Comparison of ENCODE assay signal across 18 mouse cellular contexts in the genomic region with DNA sequence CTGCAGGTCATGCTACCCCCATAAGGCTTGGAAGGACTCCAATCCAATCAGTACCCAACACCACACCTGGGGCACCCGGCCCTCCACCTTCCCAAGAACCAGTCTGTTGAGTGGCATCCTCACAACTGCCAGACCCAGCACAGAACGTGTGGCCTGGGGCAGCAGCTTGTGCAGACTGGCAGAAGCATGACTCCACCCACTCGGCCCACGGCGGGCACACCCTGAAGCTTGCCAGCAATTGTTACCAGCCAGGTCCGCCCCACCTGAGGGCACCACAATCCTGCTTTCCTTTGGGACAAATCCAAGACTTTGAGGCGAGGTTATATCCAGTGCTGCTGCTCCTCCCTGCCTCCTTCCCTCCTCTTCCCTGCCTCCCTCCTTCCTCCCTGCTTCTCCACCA. TPM values are rescaled to one million over a fixed set of nuclear protein-coding genes. Genes with fewer than 3 reads are reported as not detected.
DNase-seq lines count a peak whose midpoint lies in the region; ATAC-seq and TF ChIP-seq lines count a peak whose summit lies in the region.
"Had no signal": no experiment of that assay in that cellular context is flagged by ENCODE, and none has a peak within 500 bp of the region (broad histone marks: within the 10 kb centered on the region; RNA-seq: fewer than 3 reads in every experiment).

No protein-coding gene starts in this region.

- no peaks in the 10 kb centered on the region for H3K9me3 ChIP-seq in lung, postnatal 0 days (ENCODE audit: low read length)
- no peaks in the 10 kb centered on the region for H3K9me3 ChIP-seq in embryonic facial prominence, embryonic 15.5 days (replicated peaks)
- H3K9me3 ChIP-seq in limb, embryonic 15.5 days = no peaks in the 10 kb centered on the region

- DNase-seq in cerebellum, adult 11-12 months = peak; percentile 69
- DNase-seq in cerebellum, postnatal 4 days (ENCODE audit: low spot score in 2 of 2) = no peak
- DNase-seq in lung, postnatal 0 days (ENCODE audit: low spot score) = peak; percentile 21
- DNase-seq in lung, postnatal 10 days = no peak
- no peak for DNase-seq in adrenal gland, postnatal 25 days
- DNase-seq: adrenal gland, adult 2 months; gastrocnemius, adult 2 months; heart, postnatal 36 days; lung, embryonic 14.5 days had no signal

- no peak overlapping the region for H3K27ac ChIP-seq in lung, postnatal 0 days (ENCODE audit: low read length)
- H3K27ac ChIP-seq in embryonic facial prominence, embryonic 15.5 days (replicated peaks) = peak overlapping the region; percentile 53; the same call in 1 of the 2 replicates
- H3K27ac ChIP-seq in limb, embryonic 15.5 days = 0 out of 2 replicates have a peak overlapping the region, but pooled peaks have one; percentile 98
- H3K27ac ChIP-seq: gastrocnemius, adult 2 months had no signal

- no peak overlapping the region for H3K9ac ChIP-seq in lung, postnatal 0 days (replicated peaks; ENCODE audit: low read depth)
- H3K9ac ChIP-seq in embryonic facial prominence, embryonic 15.5 days = no peak overlapping the region
- H3K9ac ChIP-seq in limb, embryonic 15.5 days = no peak overlapping the region
- H3K9ac ChIP-seq: lung, embryonic 14.5 days had no signal

- whole genome bisulfite sequencing in lung, postnatal 0 days = 66% methylated on average over 7 of the region's 7 CpGs
- 47% methylated on average over 7 of the region's 7 CpGs for WGBS in embryonic facial prominence, embryonic 15.5 days
- WGBS in limb, embryonic 15.5 days = 52% methylated on average over 7 of the region's 7 CpGs

- H3K27me3 ChIP-seq in lung, postnatal 0 days (replicated peaks; ENCODE audit: insufficient read depth, low read length) = no peaks in the 10 kb centered on the region
- no peaks in the 10 kb centered on the region for H3K27me3 ChIP-seq in embryonic facial prominence, embryonic 15.5 days
- H3K27me3 ChIP-seq in limb, embryonic 15.5 days = no peaks in the 10 kb centered on the region

- no peak for TF ChIP-seq EP300 in lung, postnatal 0 days (IDR thresholded peaks at IDR 0.05)

- H3K4me1 ChIP-seq in lung, postnatal 0 days (ENCODE audit: insufficient read depth, low read depth, low read length) = peaks cover 21% of the 10 kb centered on the region; the same call in 1 of the 2 replicates
- H3K4me1 ChIP-seq in embryonic facial prominence, embryonic 15.5 days = peaks cover 81% of the 10 kb centered on the region
- H3K4me1 ChIP-seq in limb, embryonic 15.5 days = peaks cover 89% of the 10 kb centered on the region

- no peak for ATAC-seq in lung, postnatal 0 days
- no peak for ATAC-seq in embryonic facial prominence, embryonic 15.5 days (ENCODE audit: insufficient number of reproducible peaks, low FRiP score, low TSS enrichment, low read depth)
- ATAC-seq in limb, embryonic 15.5 days (ENCODE audit: insufficient number of reproducible peaks, low FRiP score, low TSS enrichment, low read depth) = no peak
- no peak for ATAC-seq in megakaryocyte-erythroid progenitor cell, adult 5-6 weeks (replicated peaks; ENCODE audit: low FRiP score, low TSS enrichment, poor library complexity, severe bottlenecking)

- no peaks in the 10 kb centered on the region for H3K36me3 ChIP-seq in lung, postnatal 0 days (ENCODE audit: insufficient read depth, low read length)
- no peaks in the 10 kb centered on the region for H3K36me3 ChIP-seq in embryonic facial prominence, embryonic 15.5 days
- H3K36me3 ChIP-seq in limb, embryonic 15.5 days = no peaks in the 10 kb centered on the region

- H3K4me3 ChIP-seq in lung, postnatal 0 days (ENCODE audit: low read depth, low read length) = no peak overlapping the region
- no peak overlapping the region for H3K4me3 ChIP-seq in embryonic facial prominence, embryonic 15.5 days (replicated peaks)
- H3K4me3 ChIP-seq in limb, embryonic 15.5 days = no peak overlapping the region
- H3K4me3 ChIP-seq: gastrocnemius, adult 2 months had no signal

- no peak for TF ChIP-seq CTCF in lung, postnatal 0 days (IDR thresholded peaks at IDR 0.05)

- H3K4me2 ChIP-seq in lung, postnatal 0 days (replicated peaks; ENCODE audit: low read depth, low read length) = no peak overlapping the region
- no peak overlapping the region for H3K4me2 ChIP-seq in embryonic facial prominence, embryonic 15.5 days (replicated peaks)
- H3K4me2 ChIP-seq in limb, embryonic 15.5 days = no peak overlapping the region
- H3K4me2 ChIP-seq: lung, embryonic 14.5 days had no signal

RNA-seq across cellular contexts. Expression of gene Ptprs, which starts 11.5 kb away (rescaled TPM):
- polyA plus RNA-seq in lung, postnatal 0 days (2015; fragmentation: Nextera tagmentation; extraction: Ambion mirVana) = 25.6 and 29.6 TPM in 2 replicates
- polyA plus RNA-seq in embryonic facial prominence, embryonic 15.5 days (2015; fragmentation: Nextera tagmentation; extraction: Ambion mirVana) = 116 and 118 TPM in 2 replicates
- 85.4 and 96.3 TPM in 2 replicates for polyA plus RNA-seq in limb, embryonic 15.5 days (2015; fragmentation: Nextera tagmentation; extraction: Ambion mirVana)
- total RNA-seq in megakaryocyte-erythroid progenitor cell, adult 5-6 weeks (2014; fragmentation: Nextera tagmentation) = 55.7 and 65.0 TPM in 2 replicates
- total RNA-seq in megakaryocyte-erythroid progenitor cell, adult 5-6 weeks (2017) = 36.6 and 48.3 TPM in 2 replicates
- total RNA-seq in adrenal gland, postnatal 25 days (2021) = 165 and 222 TPM in 2 replicates

RNA-seq across cellular contexts. Expression of gene Znrf4, which starts 47.4 kb away (rescaled TPM):
- not detected in 2 replicates for polyA plus RNA-seq in lung, postnatal 0 days (2015; fragmentation: Nextera tagmentation; extraction: Ambion mirVana)
- not detected in 2 replicates for polyA plus RNA-seq in embryonic facial prominence, embryonic 15.5 days (2015; fragmentation: Nextera tagmentation; extraction: Ambion mirVana)
- polyA plus RNA-seq in limb, embryonic 15.5 days (2015; fragmentation: Nextera tagmentation; extraction: Ambion mirVana) = not detected in 2 replicates
- total RNA-seq in megakaryocyte-erythroid progenitor cell, adult 5-6 weeks (2014; fragmentation: Nextera tagmentation) = not detected in 2 replicates
- total RNA-seq in megakaryocyte-erythroid progenitor cell, adult 5-6 weeks (2017) = not detected in 2 replicates
- not detected in 2 replicates for total RNA-seq in adrenal gland, postnatal 25 days (2021)
- total RNA-seq: adrenal gland, adult 2 months; ES-E14; gastrocnemius, adult 2 months; heart, adult 8-10 months; heart, postnatal 36 days; left cerebral cortex, adult 8-10 months; liver, adult 2 months; megakaryocyte, adult 5-6 weeks had no signal
- polyA plus RNA-seq: adrenal gland, adult 2 months; intestine, embryonic 14.5 days; liver, adult 2 months; lung, embryonic 14.5 days had no signal

Comparison
In these comparisons a context has a peak if more than half of its experiments do, and no peak if none do; other contexts are left out.
1. DNase-seq: peak in cerebellum, adult 11-12 months (single experiment) and lung, postnatal 0 days (single experiment); none in cerebellum, postnatal 4 days (0 of 2), lung, postnatal 10 days (single experiment) and adrenal gland, postnatal 25 days (single experiment).